Mouse (Mus musculus) ES-E14 (cell line): ENCODE data around the gene 1700102P08Rik. TPM values are rescaled to one million over a fixed set of nuclear protein-coding genes. Genes with fewer than 3 reads are reported as not detected.

Source experiments
- DNase-seq: peaks from one replicate; pipeline ENCODE4 v3.0.0-alpha.2; 2013; ENCODE audit warnings: low read depth, low spot score
- H3K27ac ChIP-seq: 2 replicates; pipeline ENCODE4 v1.5.1; 2012; ENCODE audit warnings: low read depth, mild to moderate bottlenecking, low read length, moderate library complexity, mixed read lengths; ENCODE audit not compliant: poor library complexity, insufficient read depth, severe bottlenecking
- H3K36me3 ChIP-seq: 2 replicates; pipeline ENCODE4 v1.6.1; 2012; ENCODE audit warnings: mild to moderate bottlenecking, low read length, moderate library complexity, mixed read lengths; ENCODE audit not compliant: control insufficient read depth, poor library complexity, insufficient read depth, severe bottlenecking
- H3K4me1 ChIP-seq, 2 experiments: fragments of 150-350 bp in 1 of 2; sonication (generic) in 1 of 2; 2 replicates each; pipeline ENCODE4 v1.6.1; 2012; ENCODE audit warnings: low read length in 2 of 2, mild to moderate bottlenecking in 1 of 2, mixed read lengths in 1 of 2; ENCODE audit not compliant: control insufficient read depth in 2 of 2, insufficient read depth in 2 of 2, poor library complexity in 1 of 2
- H3K4me3 ChIP-seq, 2 experiments: fragments of 150-350 bp in 1 of 2; sonication (generic) in 1 of 2; 2 replicates each; pipeline ENCODE4 v1.5.1; 2012; ENCODE audit warnings: low read length in 2 of 2, low read depth in 1 of 2, mild to moderate bottlenecking in 1 of 2, mixed read lengths in 1 of 2; ENCODE audit not compliant: insufficient read depth in 1 of 2, poor library complexity in 1 of 2, severe bottlenecking in 1 of 2
- H3K9ac ChIP-seq: 2 replicates; pipeline ENCODE4 v1.6.1; 2012; ENCODE audit warnings: low read depth, mild to moderate bottlenecking, low read length, mixed read lengths; ENCODE audit not compliant: poor library complexity, insufficient read depth, severe bottlenecking
- H3K9me3 ChIP-seq: fragments of 150-350 bp; sonication (generic); 2 replicates; pipeline ENCODE4 v1.6.1; 2012; ENCODE audit warnings: low read depth, mild to moderate bottlenecking, low read length; ENCODE audit not compliant: control insufficient read depth, insufficient read depth
- CHD2 ChIP-seq: IDR thresholded peaks from 2 replicates; pipeline ENCODE4 v1.6.1; 2014; ENCODE audit warnings: mild to moderate bottlenecking, low read depth, low read length, inconsistent platforms
- HCFC1 ChIP-seq: IDR thresholded peaks from 2 replicates; pipeline ENCODE4 v1.6.1; 2012; ENCODE audit warnings: low read length, inconsistent platforms, borderline replicate concordance; ENCODE audit not compliant: insufficient read depth
- MAFK ChIP-seq: IDR thresholded peaks from 2 replicates; pipeline ENCODE4 v1.6.1; 2014; ENCODE audit warnings: mild to moderate bottlenecking, low read depth, low read length, inconsistent platforms; ENCODE audit not compliant: insufficient read depth
- ZC3H11A ChIP-seq: IDR thresholded peaks from 2 replicates; pipeline ENCODE4 v1.6.1; 2012; ENCODE audit warnings: low read depth, mild to moderate bottlenecking, inconsistent platforms, low read length, borderline replicate concordance
- ZNF384 ChIP-seq: IDR thresholded peaks from 2 replicates; pipeline ENCODE4 v1.6.1; 2012; ENCODE audit warnings: low read depth, low read length, inconsistent platforms
- in situ Hi-C, 2 experiments: fragments of 600-800 bp; cut with MboI; formaldehyde crosslinking; loops; one replicate each; pipeline ENCODE4 v1.15.1; 2025; ENCODE audit warnings: low sequenced_read_pairs in 2 of 2, inconsistent platforms in 1 of 2; ENCODE audit not compliant: unreplicated experiment in 2 of 2
- total RNA-seq: library from RNA; depleted of rRNA; stranded (reverse); fragments of 300-350 nt; gene quantifications from 2 replicates; pipeline ENCODE4 v1.2.3, GENCODE M21; 2012

Gene 1700102P08Rik
- total RNA-seq, 1 experiment: 1.5 TPM

GRCm38 (mm10) chr9:108436182-108436581 lies 43.6 kb downstream of the 1700102P08Rik start, which contains the start of gene BC048562:
BC048562 (plus strand) TSS chr9:108436482.
- H3K9me3 ChIP-seq: no peaks in the 10 kb centered on the region
- no peaks in the 10 kb centered on the region; a peak in 1 of 4 replicates for H3K4me1 ChIP-seq
- no peak for DNase-seq
- no peak within 1 kb of the TSS for H3K9ac ChIP-seq
- H3K27ac ChIP-seq: no peak within 1 kb of the TSS
- in situ Hi-C loops: no loop called here
- H3K36me3 ChIP-seq: no peaks in the 10 kb centered on the region
- TF ChIP-seq ZNF384 (no peak), HCFC1 (no peak), ZC3H11A (no peak), CHD2 (no peak), MAFK (no peak)
- no peak within 1 kb of the TSS for H3K4me3 ChIP-seq

DNA sequence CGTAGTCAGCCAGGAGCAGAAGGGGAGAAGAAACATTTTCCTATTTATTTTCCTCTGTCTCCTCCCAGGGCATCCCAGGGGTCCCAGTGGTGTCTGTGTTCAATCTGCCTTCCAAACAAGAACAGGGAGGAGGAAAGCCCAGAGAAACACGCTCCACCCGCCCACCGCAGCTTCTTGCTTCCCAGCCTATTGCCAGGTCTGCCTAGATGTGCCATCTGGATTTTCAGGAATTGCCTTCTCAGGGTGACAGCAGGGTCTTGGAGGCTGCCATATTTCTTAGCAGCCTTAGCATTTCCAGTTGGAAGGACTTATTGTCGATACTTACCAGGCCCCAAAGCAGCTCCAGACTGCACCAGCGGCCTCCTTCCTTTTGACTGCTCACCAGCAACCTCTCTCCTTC lies 46.6 kb downstream of the 1700102P08Rik start:
- in situ Hi-C loops: no loop called here
- DNase-seq: no peak
- H3K4me3 ChIP-seq: no peak overlapping the region
- H3K27ac ChIP-seq: no peak overlapping the region
- no peak for TF ChIP-seq ZC3H11A
- no peak for TF ChIP-seq HCFC1
- TF ChIP-seq CHD2: no peak
- no peak for TF ChIP-seq MAFK
- TF ChIP-seq ZNF384: no peak
- H3K4me1 ChIP-seq: no peaks in the 10 kb centered on the region
- no peaks in the 10 kb centered on the region for H3K36me3 ChIP-seq
- H3K9me3 ChIP-seq: no peaks in the 10 kb centered on the region
- no peak overlapping the region for H3K9ac ChIP-seq

DNA sequence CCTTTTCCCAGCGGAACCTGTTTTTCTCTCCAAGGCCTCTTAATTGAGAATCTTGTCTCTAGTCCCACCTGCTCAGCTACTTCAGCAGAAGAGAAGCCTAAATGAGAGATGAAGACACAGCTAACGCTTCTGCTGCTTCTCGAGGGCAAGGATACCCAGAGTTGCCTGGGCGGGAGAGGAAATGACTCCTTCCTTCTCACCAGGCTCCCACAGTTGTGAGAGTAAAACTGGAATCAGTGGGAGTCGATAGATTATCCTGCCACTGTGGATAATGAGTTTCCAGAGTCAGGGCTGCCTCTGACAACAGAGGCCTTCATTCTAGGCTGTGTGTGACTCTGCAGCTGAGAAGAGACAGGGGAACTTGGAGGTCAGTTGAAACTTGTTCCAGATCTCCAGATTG lies 47.9 kb downstream of the 1700102P08Rik start:
- TF ChIP-seq ZC3H11A: no peak
- no peak for TF ChIP-seq HCFC1
- TF ChIP-seq MAFK: no peak
- no peak for TF ChIP-seq ZNF384
- no peak for TF ChIP-seq CHD2
- Histone ChIP-seq H3K4me1 (no peaks in the 10 kb centered on the region), H3K27ac (no peak overlapping the region), H3K9me3 (no peaks in the 10 kb centered on the region), H3K9ac (no peak overlapping the region), H3K36me3 (no peaks in the 10 kb centered on the region), H3K4me3 (no peak overlapping the region)
- in situ Hi-C loops: no loop called here
- DNase-seq: no peak

DNA sequence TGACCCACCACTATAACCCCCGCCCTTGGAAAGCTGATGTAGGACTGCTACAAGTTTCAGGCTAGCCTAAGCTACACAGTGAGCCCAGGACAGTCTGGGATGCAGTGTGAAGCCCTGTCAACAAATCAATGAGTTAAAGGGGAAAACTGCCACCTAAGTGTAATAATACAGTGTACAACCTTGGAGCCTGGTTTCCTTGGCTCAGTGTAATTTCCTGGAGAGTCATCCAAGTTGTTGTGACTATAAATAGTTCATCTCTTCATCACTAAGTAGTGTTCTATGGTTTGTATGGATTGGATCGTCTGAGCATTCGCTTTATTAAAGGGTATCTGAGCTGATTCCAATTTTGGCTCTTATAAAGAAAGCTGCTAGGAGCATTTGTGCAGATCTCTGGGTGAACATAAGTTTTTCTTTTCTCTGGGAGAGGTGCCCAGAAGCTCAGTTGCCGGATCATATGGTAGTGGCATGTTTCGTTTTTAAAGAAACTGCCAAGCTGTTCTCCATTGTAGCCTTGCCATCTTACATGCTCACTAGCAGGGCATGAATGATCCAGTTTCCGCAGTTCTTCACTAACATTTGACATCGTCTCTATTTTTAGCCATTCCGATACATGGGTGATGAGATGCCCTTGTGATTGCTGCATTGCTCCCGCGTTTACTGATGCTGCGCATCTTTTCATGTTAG lies 48.8 kb downstream of the 1700102P08Rik start:
- Histone ChIP-seq H3K4me3 (no peak overlapping the region), H3K36me3 (no peaks in the 10 kb centered on the region), H3K9me3 (no peaks in the 10 kb centered on the region), H3K9ac (no peak overlapping the region), H3K27ac (no peak overlapping the region), H3K4me1 (0 out of 4 replicates have a peak, but pooled peaks cover 0 to 2% of the 10 kb centered on the region in 2 experiments)
- TF ChIP-seq MAFK: no peak
- TF ChIP-seq CHD2: no peak
- TF ChIP-seq HCFC1: no peak
- TF ChIP-seq ZC3H11A: no peak
- TF ChIP-seq ZNF384: no peak
- DNase-seq: no peak
- in situ Hi-C loops: no loop called here

DNA sequence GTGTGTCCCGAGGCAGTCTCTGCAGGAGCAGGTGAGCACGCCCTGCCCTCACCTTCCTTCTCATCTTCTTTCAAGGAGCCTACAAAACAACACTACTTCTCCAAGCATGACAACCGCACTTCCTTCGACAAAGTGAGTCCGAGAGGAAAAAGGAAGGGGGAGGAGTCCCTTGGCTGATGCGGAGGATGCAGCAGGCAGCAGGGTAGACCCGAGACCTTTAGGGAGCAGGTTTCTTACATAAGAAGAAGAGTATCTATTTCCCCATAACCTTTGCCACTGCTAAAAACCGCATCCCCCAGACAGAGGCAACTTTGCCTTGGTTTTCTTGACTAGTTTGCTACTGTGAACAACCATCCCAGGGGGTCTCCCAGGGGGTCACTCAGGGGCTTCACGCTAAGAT lies 52.5 kb downstream of the 1700102P08Rik start:
- Histone ChIP-seq H3K9ac (no peak overlapping the region), H3K4me1 (peaks cover 0 to 8% of the 10 kb centered on the region in 2 experiments; a peak in 1 of 4 replicates), H3K9me3 (no peaks in the 10 kb centered on the region), H3K36me3 (no peaks in the 10 kb centered on the region), H3K4me3 (no peak overlapping the region), H3K27ac (no peak overlapping the region)
- no peak for DNase-seq
- in situ Hi-C loops: no loop called here
- TF ChIP-seq CHD2 (no peak), MAFK (no peak), ZNF384 (no peak), HCFC1 (no peak), ZC3H11A (no peak)
